Mouse (Mus musculus) adrenal gland, postnatal 25 days (tissue): ENCODE measurements around the gene Zbtb7a. TPM values are rescaled to one million over a fixed set of nuclear protein-coding genes. Genes with fewer than 3 reads are reported as not detected.
A peak's percentile ranks its signal among the peaks of the same experiment; 100 is the strongest.

Experiments used
- DNase-seq: peaks from one replicate; pipeline ENCODE4 v3.0.0; 2021; ENCODE audit warnings: mixed read lengths
- long read RNA-seq: library from polyadenylated mRNA; stranded (forward); transcript quantifications from one replicate; pipeline ENCODE4 v2.0.0, GENCODE M21; 2021
- total RNA-seq: library from RNA; stranded (reverse); gene quantifications from 2 replicates; pipeline ENCODE4 v1.2.3, GENCODE M21; 2021

The Zbtb7a gene
- 72.8 and 96.8 TPM in 2 replicates for total RNA-seq
- long read RNA-seq, full-length matches to known transcripts: 19 of 38 reads
- long read RNA-seq, partial matches to known transcripts: 5 of 38 reads
- long read RNA-seq, other reads (novel, unspliced or antisense): 14 of 38 reads

GRCm38 (mm10) chr10:81134966-81135681 is at the start of gene Zbtb7a:
Zbtb7a (plus strand) TSS chr10:81135220.
- peak; percentile 49 for DNase-seq

GRCm38 (mm10) chr10:81087021-81087420 is 48.0 kb upstream of the Zbtb7a start:
- DNase-seq: no peak

- DNase-seq: no peak
Observed at GRCm38 (mm10) chr10:81089216-81089615, 45.8 kb upstream of the Zbtb7a start.

DNA sequence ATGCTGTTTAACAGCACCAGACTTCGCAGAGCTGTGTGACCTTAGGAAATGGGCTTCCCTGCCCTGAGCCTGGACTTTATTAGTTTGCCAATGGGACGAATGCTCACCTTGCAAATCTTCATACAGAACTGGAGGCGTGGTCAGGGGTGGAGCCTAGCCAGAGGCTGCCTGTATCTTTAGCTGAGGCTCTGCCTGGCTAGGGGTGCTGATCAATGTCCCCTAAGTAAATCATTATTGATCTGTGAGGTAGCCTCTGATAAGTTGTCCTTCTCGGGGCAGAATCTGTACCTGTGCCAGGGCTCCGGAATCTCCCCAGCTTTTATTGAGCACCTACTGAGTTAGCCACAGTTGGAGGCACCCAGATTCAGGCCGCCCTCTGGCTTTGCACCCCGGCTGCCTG is 44.4 kb upstream of the Zbtb7a start:
- DNase-seq: no peak

GRCm38 (mm10) chr10:81092465-81093250 is 42.4 kb upstream of the Zbtb7a start:
- DNase-seq: peak; percentile 75

DNA sequence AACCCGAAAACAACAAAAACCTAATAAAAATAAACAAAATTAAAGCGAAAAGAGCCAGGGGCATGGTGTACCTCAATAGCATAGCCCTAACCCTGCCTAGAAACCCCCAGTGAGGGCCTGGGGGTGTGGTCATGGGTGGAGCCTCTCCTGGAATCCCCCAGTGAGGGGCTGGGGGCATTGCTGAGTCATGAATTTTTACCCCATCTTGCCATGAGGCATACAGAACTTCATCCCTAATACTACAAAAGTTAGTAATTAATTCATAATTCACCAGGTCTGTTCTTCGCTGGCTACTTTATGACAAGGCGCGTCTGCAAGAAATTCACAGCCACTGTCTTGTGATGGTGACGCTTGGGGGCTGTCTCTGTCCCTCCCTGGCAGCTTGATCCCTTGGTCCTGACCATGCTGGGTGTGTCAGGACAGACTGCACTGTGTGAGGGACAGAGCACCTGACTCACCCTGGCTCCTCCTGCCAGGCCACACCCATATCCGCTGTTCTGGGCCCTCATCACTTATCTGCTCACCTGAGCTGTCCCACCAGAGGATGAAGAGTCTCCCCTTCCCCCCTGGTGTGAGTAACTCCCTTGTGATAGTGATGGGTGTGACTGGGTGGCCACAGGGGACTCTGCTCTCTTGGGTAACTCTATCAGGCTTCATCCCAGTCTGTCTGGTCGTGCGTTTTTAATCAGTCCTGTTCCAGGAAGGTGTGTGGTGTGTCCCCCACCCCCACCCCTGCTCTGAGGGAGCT is 39.9 kb upstream of the Zbtb7a start:
- no peak for DNase-seq

DNA sequence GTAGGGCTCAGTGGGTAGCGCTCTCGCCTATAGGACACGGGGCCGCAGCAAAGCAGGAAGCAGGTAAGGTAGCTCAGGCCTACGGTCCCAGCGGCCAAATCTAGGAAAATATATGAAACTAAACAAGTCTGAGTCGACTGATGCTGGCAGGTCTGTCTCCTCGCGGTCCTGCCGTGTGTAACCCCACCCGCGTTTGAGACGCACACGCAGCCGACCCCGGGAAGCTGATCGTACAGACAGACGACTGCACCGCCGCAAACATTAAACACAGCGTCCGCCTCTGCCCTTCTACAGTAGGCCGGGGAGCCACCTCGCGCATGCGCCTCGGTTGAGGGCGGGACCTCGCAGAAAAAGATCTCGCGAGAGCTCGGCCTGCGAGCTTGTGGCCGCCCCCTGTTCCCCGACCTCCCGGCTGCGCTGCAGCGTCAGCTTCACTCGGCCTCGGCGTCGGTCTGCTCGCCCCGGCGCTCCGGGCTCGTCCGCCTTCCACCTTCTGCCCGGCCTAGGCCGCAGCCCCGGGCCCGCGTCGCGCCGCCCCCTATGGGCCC is 29.4 kb upstream of the Zbtb7a start, which contains the start of gene Map2k2:
Gene Map2k2, plus strand, starts transcription at position 351 of the 548 bp plus-strand sequence.
- peak; percentile 98 for DNase-seq

DNA sequence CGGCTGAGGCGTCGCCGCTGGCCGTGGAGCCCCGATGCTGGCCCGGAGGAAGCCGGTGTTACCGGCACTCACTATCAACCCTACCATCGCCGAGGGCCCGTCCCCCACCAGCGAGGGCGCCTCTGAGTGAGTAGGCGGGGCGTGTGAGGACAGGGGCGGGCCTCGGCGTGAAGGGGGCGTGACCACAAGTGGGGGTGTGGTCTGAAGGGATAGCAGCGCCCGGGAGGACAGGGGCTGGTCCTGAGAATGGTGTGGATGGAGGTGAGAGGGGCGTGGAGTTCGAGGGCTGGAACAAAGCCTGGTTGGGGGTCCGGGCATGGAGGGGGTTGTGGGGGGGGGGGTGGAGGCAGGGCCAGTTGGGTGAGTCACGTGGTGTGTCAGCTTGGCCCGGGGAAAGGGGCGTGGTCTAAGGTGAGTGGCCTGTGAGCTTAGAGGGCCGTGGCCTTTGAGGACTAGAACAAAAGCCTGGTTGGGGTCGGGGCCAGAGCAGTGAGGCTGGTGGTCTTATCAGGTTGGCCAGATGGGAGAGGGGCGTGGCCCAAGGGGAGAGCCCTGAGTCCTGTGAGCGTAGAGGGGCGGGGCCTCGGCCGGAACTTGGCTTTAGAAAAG is 28.8 kb upstream of the Zbtb7a start:
- peak; percentile 88 for DNase-seq

- no peak for DNase-seq
Observed at GRCm38 (mm10) chr10:81112946-81113345, 22.1 kb upstream of the Zbtb7a start.

DNA sequence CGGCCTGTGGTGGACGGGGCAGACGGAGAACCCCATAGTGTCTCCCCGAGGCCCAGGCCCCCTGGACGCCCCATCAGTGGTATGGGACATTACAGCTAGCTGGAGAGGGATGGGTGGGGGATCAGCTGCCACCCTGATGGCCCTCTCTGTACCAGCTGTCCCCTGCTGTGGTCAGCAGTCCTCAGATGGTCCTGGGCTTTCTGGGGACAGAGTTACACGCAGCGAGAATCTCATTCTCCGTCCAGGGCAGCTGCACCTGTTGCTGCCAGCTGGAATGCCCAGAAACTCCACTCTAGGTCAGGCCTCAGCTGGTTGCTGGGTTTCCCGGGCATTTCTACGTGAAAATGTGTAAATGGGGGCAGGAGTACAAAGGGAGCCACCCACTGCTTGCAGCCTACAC is 15.4 kb upstream of the Zbtb7a start:
- DNase-seq: no peak

DNA sequence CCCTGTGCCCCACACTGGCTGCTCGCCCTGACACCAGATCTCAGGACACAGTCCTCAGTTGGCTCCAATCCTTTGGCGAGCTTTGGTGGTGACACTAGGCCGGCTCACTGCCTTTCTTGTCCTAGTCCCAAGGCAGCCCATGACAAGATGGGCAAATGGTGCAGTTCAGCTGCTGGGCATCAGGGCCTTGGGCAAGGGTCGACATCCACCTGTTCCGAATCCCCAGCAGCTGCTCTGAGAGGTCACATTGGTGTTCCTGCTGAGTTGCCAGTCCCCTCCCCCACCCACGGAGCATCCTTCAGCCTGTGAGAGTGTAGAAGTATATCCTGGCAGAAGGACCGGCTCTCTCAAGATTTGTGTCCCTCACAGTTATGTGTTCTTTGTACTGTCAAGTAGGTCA is 14.4 kb upstream of the Zbtb7a start:
- DNase-seq: no peak

DNA sequence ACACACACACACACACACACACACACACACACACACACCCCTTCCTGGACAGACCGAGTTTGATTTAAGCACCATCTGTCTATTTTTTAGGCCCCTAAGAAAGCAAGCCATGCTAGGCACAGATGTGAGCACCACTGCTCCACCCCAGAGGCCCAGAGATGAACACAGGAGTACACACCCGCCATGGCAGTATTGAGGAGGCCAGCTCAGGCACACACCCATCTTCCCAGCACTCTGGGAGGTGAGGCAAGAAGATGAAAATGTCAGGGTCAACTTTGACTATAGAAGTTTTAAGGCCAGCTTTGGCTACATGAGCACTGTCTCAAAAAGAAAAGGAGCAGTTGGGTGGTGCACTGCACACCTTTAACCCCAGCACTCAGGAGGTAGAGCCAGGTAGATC is 12.1 kb upstream of the Zbtb7a start:
- no peak for DNase-seq

- peak; percentile 59 for DNase-seq
Observed at GRCm38 (mm10) chr10:81123500-81123899, 11.5 kb upstream of the Zbtb7a start.

GRCm38 (mm10) chr10:81134181-81134587 is 836 bp upstream of the Zbtb7a start:
- DNase-seq: peak; percentile 59

GRCm38 (mm10) chr10:81135831-81136705 is 1.0 kb downstream of the Zbtb7a start:
- DNase-seq: peak; percentile 72

- DNase-seq: peak; percentile 82
Observed at GRCm38 (mm10) chr10:81136706-81137231, 1.7 kb downstream of the Zbtb7a start.

DNA sequence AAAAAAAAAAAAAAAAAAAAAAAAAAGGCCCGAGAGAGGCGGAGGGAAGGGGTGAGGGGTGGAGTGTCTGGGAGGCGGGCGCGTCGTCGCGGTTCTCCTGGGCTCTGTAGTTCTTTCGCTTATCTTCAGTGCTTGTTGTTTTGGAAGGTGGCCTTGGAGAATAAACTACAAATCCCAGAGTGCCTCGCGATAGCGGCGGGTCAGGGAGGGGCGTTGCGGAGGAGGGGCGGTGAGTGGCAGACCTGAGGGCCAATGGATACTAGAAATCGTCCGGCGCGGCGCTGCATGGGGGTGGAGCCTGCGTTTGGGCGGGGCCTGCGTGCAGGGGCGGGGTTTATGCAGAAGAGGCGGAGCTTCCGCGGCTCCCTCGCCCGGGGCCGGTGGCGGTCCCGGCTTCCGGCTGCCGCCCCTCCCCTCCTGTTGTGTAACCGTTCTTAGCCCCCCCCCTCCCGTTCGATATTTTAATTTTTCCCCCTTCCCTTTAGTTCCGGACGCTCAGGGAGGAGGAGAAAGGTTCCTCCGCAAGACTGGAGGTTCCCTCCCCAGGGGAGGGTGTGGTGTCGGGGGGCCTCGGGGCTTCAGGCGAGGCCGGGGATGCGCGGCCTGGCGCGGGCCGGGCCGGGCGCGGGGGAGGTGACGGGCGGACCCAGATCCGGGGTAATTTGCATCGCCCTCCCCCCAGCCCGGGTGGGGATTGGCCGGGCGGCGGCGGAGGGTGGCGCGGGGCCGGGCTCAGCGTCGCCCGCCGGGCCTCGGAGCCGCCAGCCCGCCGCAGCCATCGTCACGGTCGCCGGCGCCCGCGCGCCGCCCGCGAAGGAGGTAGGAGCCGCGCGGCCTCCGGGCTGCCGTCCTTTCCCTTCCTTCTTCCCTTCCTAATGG is 2.5 kb downstream of the Zbtb7a start:
- DNase-seq: peak; percentile 99

- DNase-seq: no peak
Observed at GRCm38 (mm10) chr10:81138131-81138782, 3.2 kb downstream of the Zbtb7a start.
